Mouse (Mus musculus) embryonic facial prominence, embryonic 13.5 days (tissue): ENCODE data around the gene Cradd. TPM values are rescaled to one million over a fixed set of nuclear protein-coding genes. Genes with fewer than 3 reads are reported as not detected.

ENCODE experiments used
- ATAC-seq: fragments of 200-750 bp; cut with Nextera tagmentation; 2 replicates; pipeline ENCODE4 v1.8.0; 2017; ENCODE audit warnings: low read depth; ENCODE audit not compliant: insufficient number of reproducible peaks, insufficient read depth, low FRiP score, low TSS enrichment
- H3K27ac ChIP-seq: fragments of 300-500 bp; sonication (generic); 2 replicates; pipeline ENCODE4 v1.5.1; 2015; ENCODE audit warnings: moderate library complexity, mild to moderate bottlenecking, inconsistent platforms
- H3K27me3 ChIP-seq: fragments of 300-500 bp; sonication (generic); 2 replicates; pipeline ENCODE4 v1.6.1; 2015; ENCODE audit warnings: mild to moderate bottlenecking, inconsistent platforms
- H3K36me3 ChIP-seq: fragments of 300-500 bp; sonication (generic); 2 replicates; pipeline ENCODE4 v1.6.1; 2015; ENCODE audit warnings: mild to moderate bottlenecking, inconsistent platforms
- H3K4me1 ChIP-seq: fragments of 300-500 bp; sonication (generic); 2 replicates; pipeline ENCODE4 v1.6.1; 2015; ENCODE audit warnings: inconsistent platforms
- H3K4me2 ChIP-seq: fragments of 300-500 bp; sonication (generic); 2 replicates; pipeline ENCODE4 v1.6.1; 2015; ENCODE audit warnings: moderate library complexity, mild to moderate bottlenecking, inconsistent platforms
- H3K4me3 ChIP-seq: fragments of 300-500 bp; sonication (generic); 2 replicates; pipeline ENCODE4 v1.5.1; 2015; ENCODE audit warnings: mild to moderate bottlenecking, inconsistent platforms
- H3K9ac ChIP-seq: fragments of 300-500 bp; sonication (generic); 2 replicates; pipeline ENCODE4 v1.6.1; 2015; ENCODE audit warnings: mild to moderate bottlenecking, inconsistent platforms
- H3K9me3 ChIP-seq: fragments of 300-500 bp; sonication (generic); 2 replicates; pipeline ENCODE4 v1.6.1; 2016; ENCODE audit warnings: inconsistent platforms
- WGBS: fragments of 180-500 bp; shearing (Covaris S2); methylation state at CpG from one replicate; pipeline ENCODE4 v1.1.7; 2015; ENCODE audit warnings: mixed read lengths; 5-methylcytosine and 5-hydroxymethylcytosine counted together
- polyA plus RNA-seq: library from polyadenylated mRNA; unstranded; fragments of >200 nt; fragmentation: Nextera tagmentation; extraction: Ambion mirVana; gene quantifications from 2 replicates; pipeline ENCODE4 v1.2.1, GENCODE M21; 2015

Cradd gene
- polyA plus RNA-seq, 1 experiment from 2014 or later, result 10.4 TPM

- no peaks in the 10 kb centered on the region for H3K27me3 ChIP-seq
- no peaks in the 10 kb centered on the region for H3K36me3 ChIP-seq
- no peak overlapping the region for H3K9ac ChIP-seq
- H3K4me2 ChIP-seq, result no peak overlapping the region
- H3K4me3 ChIP-seq, result no peak overlapping the region
- peaks cover 30% of the 10 kb centered on the region for H3K4me1 ChIP-seq
- no peaks in the 10 kb centered on the region for H3K9me3 ChIP-seq
- no peak overlapping the region for H3K27ac ChIP-seq
- WGBS, result 73% methylated on average over 7 of the region's 7 CpGs
- ATAC-seq, result no peak
Measured at GRCm38 (mm10) chr10:95299808-95300133, 24.2 kb downstream of the Cradd start.

GRCm38 (mm10) chr10:95299010-95299807, 24.7 kb downstream of the Cradd start:
- no peaks in the 10 kb centered on the region for H3K27me3 ChIP-seq
- no peak overlapping the region for H3K4me2 ChIP-seq
- H3K4me3 ChIP-seq, result no peak overlapping the region
- ATAC-seq, result no peak
- H3K9me3 ChIP-seq, result no peaks in the 10 kb centered on the region
- H3K9ac ChIP-seq, result no peak overlapping the region
- no peaks in the 10 kb centered on the region for H3K36me3 ChIP-seq
- 81% methylated on average over 18 of the region's 18 CpGs for WGBS
- H3K27ac ChIP-seq, result no peak overlapping the region
- H3K4me1 ChIP-seq, result peaks cover 26% of the 10 kb centered on the region

- no peak for ATAC-seq
- Histone ChIP-seq H3K27me3 (no peaks in the 10 kb centered on the region), H3K27ac (no peak overlapping the region), H3K4me1 (peaks cover 21% of the 10 kb centered on the region), H3K4me2 (no peak overlapping the region), H3K4me3 (no peak overlapping the region), H3K9ac (no peak overlapping the region), H3K9me3 (no peaks in the 10 kb centered on the region), H3K36me3 (no peaks in the 10 kb centered on the region)
- 79% methylated on average over 6 of the region's 6 CpGs for WGBS
Measured at GRCm38 (mm10) chr10:95298504-95298903, 25.4 kb downstream of the Cradd start.

- ATAC-seq, result no peak
- H3K4me3 ChIP-seq, result no peak overlapping the region
- H3K27me3 ChIP-seq, result no peaks in the 10 kb centered on the region
- H3K4me2 ChIP-seq, result no peak overlapping the region
- peaks cover 21% of the 10 kb centered on the region for H3K4me1 ChIP-seq
- H3K9ac ChIP-seq, result no peak overlapping the region
- 44% methylated on average over 9 of the region's 9 CpGs for WGBS
- H3K9me3 ChIP-seq, result no peaks in the 10 kb centered on the region
- H3K27ac ChIP-seq, result no peak overlapping the region
- H3K36me3 ChIP-seq, result no peaks in the 10 kb centered on the region
Measured at GRCm38 (mm10) chr10:95297690-95298104, 26.2 kb downstream of the Cradd start.

- H3K4me1 ChIP-seq, result peaks cover 21% of the 10 kb centered on the region
- H3K36me3 ChIP-seq, result no peaks in the 10 kb centered on the region
- H3K27ac ChIP-seq, result no peak overlapping the region; the same call in 1 of the 2 replicates
- H3K9me3 ChIP-seq, result no peaks in the 10 kb centered on the region
- H3K4me3 ChIP-seq, result no peak overlapping the region
- 61% methylated on average over 11 of the region's 11 CpGs for WGBS
- peak overlapping the region; percentile 11; the same call in 1 of the 2 replicates for H3K4me2 ChIP-seq
- H3K9ac ChIP-seq, result no peak overlapping the region
- ATAC-seq, result no peak
- no peaks in the 10 kb centered on the region for H3K27me3 ChIP-seq
Measured at GRCm38 (mm10) chr10:95297024-95297423, 26.9 kb downstream of the Cradd start.

GRCm38 (mm10) chr10:95293261-95293660, 30.7 kb downstream of the Cradd start:
- Histone ChIP-seq H3K36me3 (no peaks in the 10 kb centered on the region), H3K4me1 (peaks cover 18% of the 10 kb centered on the region), H3K9me3 (no peaks in the 10 kb centered on the region), H3K4me2 (no peak overlapping the region), H3K9ac (no peak overlapping the region), H3K27me3 (no peaks in the 10 kb centered on the region), H3K4me3 (no peak overlapping the region), H3K27ac (no peak overlapping the region)
- WGBS, result 94% methylated on average over 8 of the region's 8 CpGs
- no peak for ATAC-seq

GRCm38 (mm10) chr10:95292269-95292668, 31.7 kb downstream of the Cradd start:
- Histone ChIP-seq H3K4me3 (no peak overlapping the region), H3K27ac (no peak overlapping the region), H3K4me2 (no peak overlapping the region), H3K27me3 (no peaks in the 10 kb centered on the region), H3K36me3 (no peaks in the 10 kb centered on the region), H3K9ac (no peak overlapping the region), H3K9me3 (no peaks in the 10 kb centered on the region), H3K4me1 (peaks cover 9% of the 10 kb centered on the region)
- ATAC-seq, result no peak
- WGBS, result 88% methylated on average over 5 of the region's 5 CpGs

- Histone ChIP-seq H3K9ac (no peak overlapping the region), H3K4me2 (no peak overlapping the region), H3K36me3 (no peaks in the 10 kb centered on the region), H3K9me3 (no peaks in the 10 kb centered on the region), H3K27me3 (no peaks in the 10 kb centered on the region), H3K4me1 (no peaks in the 10 kb centered on the region), H3K4me3 (no peak overlapping the region), H3K27ac (no peak overlapping the region)
- WGBS, result 84% methylated on average over 13 of the region's 13 CpGs
- no peak for ATAC-seq
Measured at GRCm38 (mm10) chr10:95291133-95291876, 32.6 kb downstream of the Cradd start.

GRCm38 (mm10) chr10:95289819-95290218, 34.1 kb downstream of the Cradd start:
- Histone ChIP-seq H3K27ac (no peak overlapping the region), H3K36me3 (no peaks in the 10 kb centered on the region), H3K4me1 (no peaks in the 10 kb centered on the region), H3K4me3 (no peak overlapping the region), H3K9me3 (no peaks in the 10 kb centered on the region), H3K9ac (no peak overlapping the region), H3K4me2 (no peak overlapping the region), H3K27me3 (no peaks in the 10 kb centered on the region)
- ATAC-seq, result no peak
- WGBS, result 87% methylated on average over 8 of the region's 8 CpGs

- Histone ChIP-seq H3K27ac (no peak overlapping the region), H3K9me3 (no peaks in the 10 kb centered on the region), H3K36me3 (no peaks in the 10 kb centered on the region), H3K4me2 (no peak overlapping the region), H3K4me1 (no peaks in the 10 kb centered on the region), H3K4me3 (no peak overlapping the region), H3K27me3 (no peaks in the 10 kb centered on the region), H3K9ac (no peak overlapping the region)
- 69% methylated on average over 4 of the region's 4 CpGs for WGBS
- no peak for ATAC-seq
Measured at GRCm38 (mm10) chr10:95288206-95288605, 35.7 kb downstream of the Cradd start.

GRCm38 (mm10) chr10:95287351-95287750, 36.6 kb downstream of the Cradd start:
- Histone ChIP-seq H3K4me1 (no peaks in the 10 kb centered on the region), H3K27me3 (no peaks in the 10 kb centered on the region), H3K27ac (no peak overlapping the region), H3K9ac (no peak overlapping the region), H3K4me3 (no peak overlapping the region), H3K9me3 (no peaks in the 10 kb centered on the region), H3K4me2 (no peak overlapping the region), H3K36me3 (no peaks in the 10 kb centered on the region)
- WGBS, result 90% methylated on average over 8 of the region's 8 CpGs
- no peak for ATAC-seq

- Histone ChIP-seq H3K9me3 (no peaks in the 10 kb centered on the region), H3K27me3 (no peaks in the 10 kb centered on the region), H3K4me1 (no peaks in the 10 kb centered on the region), H3K27ac (no peak overlapping the region), H3K4me2 (no peak overlapping the region), H3K4me3 (no peak overlapping the region), H3K36me3 (no peaks in the 10 kb centered on the region), H3K9ac (no peak overlapping the region)
- ATAC-seq, result no peak
- WGBS, result 89% methylated on average over 12 of the region's 12 CpGs
Measured at GRCm38 (mm10) chr10:95283434-95283833, 40.5 kb downstream of the Cradd start.
